Mouse (Mus musculus): ENCODE measurements around the gene Ptgir.

- TF ChIP-seq CTCF (IDR thresholded peaks at IDR 0.05; ENCODE audit: control insufficient read depth, insufficient read depth, insufficient read length) (no peak), MYOG (IDR thresholded peaks at IDR 0.05; ENCODE audit: control insufficient read depth, extremely low read depth, insufficient read length) (no peak), MAX (IDR thresholded peaks at IDR 0.05) (no peak), MYOD1 (IDR thresholded peaks at IDR 0.05; ENCODE audit: control insufficient read depth, insufficient read length, low read depth) (no peak), CEBPB (IDR thresholded peaks at IDR 0.05; ENCODE audit: low read depth) (no peak)
These were observed 40.4 kb downstream of the Ptgir start for GRCm38 (mm10) chr7:16946441-16947348.

All from C2C12 (cell line).